Mouse (Mus musculus): Measurements from ENCODE around the gene Gm37419. TPM values are rescaled to one million over a fixed set of nuclear protein-coding genes. Genes with fewer than 3 reads are reported as not detected.

Gm37419 gene
- polyA plus RNA-seq, 1 experiment = not detected

- Histone ChIP-seq H3K27ac (ENCODE audit: insufficient read depth, low read length) (no peak overlapping the region), H3K27me3 (ENCODE audit: control insufficient read depth, insufficient read depth, low read length) (no peaks in the 10 kb centered on the region), H3K4me3 (replicated peaks; ENCODE audit: insufficient read depth, low read depth, low read length) (peak overlapping the region; percentile 32), H3K4me1 (ENCODE audit: control insufficient read depth, insufficient read depth, low read length) (peaks cover 25% of the 10 kb centered on the region)
- peak; percentile 47 to 50 for DNase-seq
- WGBS = 23% methylated on average over 11 of the region's 11 CpGs
- TF ChIP-seq POLR2A (IDR thresholded peaks at IDR 0.05; ENCODE audit: borderline replicate concordance, insufficient read depth, low read length) = no peak
- no peak for TF ChIP-seq CTCF (IDR thresholded peaks at IDR 0.05; ENCODE audit: borderline replicate concordance, insufficient read depth, low read depth, low read length)
Measured at GRCm38 (mm10) chr16:23980201-23980870, 7.9 kb upstream of the Gm37419 start.

GRCm38 (mm10) chr16:23980991-23981720 lies 7.1 kb upstream of the Gm37419 start:
- TF ChIP-seq POLR2A (IDR thresholded peaks at IDR 0.05; ENCODE audit: borderline replicate concordance, insufficient read depth, low read length) = no peak
- TF ChIP-seq CTCF (IDR thresholded peaks at IDR 0.05; ENCODE audit: borderline replicate concordance, insufficient read depth, low read depth, low read length) = no peak
- H3K27me3 ChIP-seq (ENCODE audit: control insufficient read depth, insufficient read depth, low read length) = no peaks in the 10 kb centered on the region
- peaks cover 25% of the 10 kb centered on the region for H3K4me1 ChIP-seq (ENCODE audit: control insufficient read depth, insufficient read depth, low read length)
- peak; percentile 44 to 46 for DNase-seq
- no peak overlapping the region for H3K27ac ChIP-seq (ENCODE audit: insufficient read depth, low read length)
- peak overlapping the region; percentile 32 for H3K4me3 ChIP-seq (replicated peaks; ENCODE audit: insufficient read depth, low read depth, low read length)
- 26% methylated on average over 32 of the region's 32 CpGs for WGBS

- 0 out of 2 replicates have a peak, but pooled peaks have one; percentile 12 for TF ChIP-seq POLR2A (IDR thresholded peaks at IDR 0.05; ENCODE audit: borderline replicate concordance, insufficient read depth, low read length)
- TF ChIP-seq CTCF (IDR thresholded peaks at IDR 0.05; ENCODE audit: borderline replicate concordance, insufficient read depth, low read depth, low read length) = peak; percentile 67
- peak overlapping the region; percentile 77; the same call in 1 of the 2 replicates for H3K27ac ChIP-seq (ENCODE audit: insufficient read depth, low read length)
- H3K27me3 ChIP-seq (ENCODE audit: control insufficient read depth, insufficient read depth, low read length) = no peaks in the 10 kb centered on the region
- H3K4me1 ChIP-seq (ENCODE audit: control insufficient read depth, insufficient read depth, low read length) = peaks cover 25% of the 10 kb centered on the region
- peak; percentile 87 to 90 for DNase-seq
- peak overlapping the region; percentile 71 for H3K4me3 ChIP-seq (replicated peaks; ENCODE audit: insufficient read depth, low read depth, low read length)
- WGBS = 12% methylated on average over 28 of the region's 28 CpGs
Measured at GRCm38 (mm10) chr16:23981925-23982851, 6.1 kb upstream of the Gm37419 start.

GRCm38 (mm10) chr16:23982891-23983588 lies 5.2 kb upstream of the Gm37419 start:
- under 1% methylated on average over 33 of the region's 33 CpGs for WGBS
- H3K4me1 ChIP-seq (ENCODE audit: control insufficient read depth, insufficient read depth, low read length) = peaks cover 25% of the 10 kb centered on the region
- peak overlapping the region; percentile 78; the same call in 1 of the 2 replicates for H3K27ac ChIP-seq (ENCODE audit: insufficient read depth, low read length)
- TF ChIP-seq CTCF (IDR thresholded peaks at IDR 0.05; ENCODE audit: borderline replicate concordance, insufficient read depth, low read depth, low read length) (peak; percentile 61; the same call in 1 of the 2 replicates), POLR2A (IDR thresholded peaks at IDR 0.05; ENCODE audit: borderline replicate concordance, insufficient read depth, low read length) (no peak)
- peak overlapping the region; percentile 71 for H3K4me3 ChIP-seq (replicated peaks; ENCODE audit: insufficient read depth, low read depth, low read length)
- H3K27me3 ChIP-seq (ENCODE audit: control insufficient read depth, insufficient read depth, low read length) = no peaks in the 10 kb centered on the region
- DNase-seq = peak; percentile 87 to 88

- WGBS = under 1% methylated on average over 22 of the region's 22 CpGs
- TF ChIP-seq CTCF (IDR thresholded peaks at IDR 0.05; ENCODE audit: borderline replicate concordance, insufficient read depth, low read depth, low read length) (peak; percentile 97), POLR2A (IDR thresholded peaks at IDR 0.05; ENCODE audit: borderline replicate concordance, insufficient read depth, low read length) (no peak)
- no peak overlapping the region; the same call in 1 of the 2 replicates for H3K27ac ChIP-seq (ENCODE audit: insufficient read depth, low read length)
- H3K4me3 ChIP-seq (replicated peaks; ENCODE audit: insufficient read depth, low read depth, low read length) = peak overlapping the region; percentile 49
- peaks cover 20% of the 10 kb centered on the region for H3K4me1 ChIP-seq (ENCODE audit: control insufficient read depth, insufficient read depth, low read length)
- no peaks in the 10 kb centered on the region for H3K27me3 ChIP-seq (ENCODE audit: control insufficient read depth, insufficient read depth, low read length)
- peak; percentile 90 to 95 for DNase-seq
Measured at GRCm38 (mm10) chr16:23984183-23984582, 4.1 kb upstream of the Gm37419 start.

- peak overlapping the region; percentile 32 for H3K27ac ChIP-seq (ENCODE audit: insufficient read depth, low read length)
- peak; percentile 66 to 74 for DNase-seq
- H3K27me3 ChIP-seq (ENCODE audit: control insufficient read depth, insufficient read depth, low read length) = no peaks in the 10 kb centered on the region
- 2% methylated on average over 22 of the region's 22 CpGs for WGBS
- peaks cover 16% of the 10 kb centered on the region for H3K4me1 ChIP-seq (ENCODE audit: control insufficient read depth, insufficient read depth, low read length)
- H3K4me3 ChIP-seq (replicated peaks; ENCODE audit: insufficient read depth, low read depth, low read length) = peak overlapping the region; percentile 49
- TF ChIP-seq CTCF (IDR thresholded peaks at IDR 0.05; ENCODE audit: borderline replicate concordance, insufficient read depth, low read depth, low read length) = no peak
- TF ChIP-seq POLR2A (IDR thresholded peaks at IDR 0.05; ENCODE audit: borderline replicate concordance, insufficient read depth, low read length) = 0 out of 2 replicates have a peak, but pooled peaks have one; percentile 13
Measured at GRCm38 (mm10) chr16:23984760-23985466, 3.4 kb upstream of the Gm37419 start.
